Mouse (Mus musculus): ENCODE measurements at regions not wholly inside any gene's neighbourhood (a gene's known extent, or its start where the extent isn't known, plus 50 kb on each side); places are given as distances from the start of the nearest gene placed in this dataset.
"Not testable (repeated sequence)": the region's sequence is repeated elsewhere in the genome, so short reads cannot be mapped to it uniquely, and the experiment has no call there.

DNA sequence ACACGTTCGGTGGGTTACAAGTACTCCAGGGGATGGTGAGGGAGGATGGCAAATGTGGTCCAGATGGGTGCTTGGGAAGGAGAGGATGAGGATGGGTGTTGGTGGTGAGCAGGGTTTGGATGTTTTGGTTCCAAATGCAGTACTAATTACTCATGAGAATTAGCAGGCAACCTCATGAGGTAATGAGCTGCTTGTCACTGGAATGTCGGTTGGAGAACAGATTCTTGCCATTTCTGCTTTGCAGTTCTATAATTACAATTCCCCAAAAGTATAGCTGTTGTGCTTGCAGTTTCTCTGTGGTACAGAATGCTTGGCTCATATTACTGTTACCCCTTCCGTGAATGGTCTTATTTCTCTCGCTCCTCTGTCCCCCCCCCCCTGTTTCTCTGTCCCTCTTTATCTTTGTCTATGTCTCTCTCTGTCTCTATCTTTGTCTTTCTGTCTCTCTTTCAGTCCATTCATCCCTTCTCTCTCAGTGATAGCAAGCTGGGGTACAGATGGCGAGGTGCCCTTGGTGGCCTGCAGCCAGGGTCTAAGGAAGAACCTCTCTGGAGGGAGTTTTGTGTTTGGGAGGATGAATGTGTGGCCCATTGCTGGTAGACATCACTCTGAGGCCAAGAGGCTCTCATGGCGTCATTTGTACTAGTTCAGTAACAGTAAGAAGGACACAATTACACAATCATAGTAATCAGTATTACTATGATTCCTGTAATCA is 232.5 kb downstream of the Enc1 start:
- no peaks in the 10 kb centered on the region for H3K9me3 ChIP-seq
- no peak overlapping the region for H3K9ac ChIP-seq
- no peak for ATAC-seq (ENCODE audit: insufficient number of reproducible peaks, low FRiP score, low TSS enrichment, low read depth)
- no peaks in the 10 kb centered on the region for H3K27me3 ChIP-seq
- whole genome bisulfite sequencing = 81% methylated on average over 7 of the region's 7 CpGs
- no peaks in the 10 kb centered on the region for H3K36me3 ChIP-seq
- H3K27ac ChIP-seq = no peak overlapping the region
- peaks cover 8% of the 10 kb centered on the region; the same call in 1 of the 2 replicates for H3K4me1 ChIP-seq
- H3K4me2 ChIP-seq = no peak overlapping the region
- no peak overlapping the region for H3K4me3 ChIP-seq

DNA sequence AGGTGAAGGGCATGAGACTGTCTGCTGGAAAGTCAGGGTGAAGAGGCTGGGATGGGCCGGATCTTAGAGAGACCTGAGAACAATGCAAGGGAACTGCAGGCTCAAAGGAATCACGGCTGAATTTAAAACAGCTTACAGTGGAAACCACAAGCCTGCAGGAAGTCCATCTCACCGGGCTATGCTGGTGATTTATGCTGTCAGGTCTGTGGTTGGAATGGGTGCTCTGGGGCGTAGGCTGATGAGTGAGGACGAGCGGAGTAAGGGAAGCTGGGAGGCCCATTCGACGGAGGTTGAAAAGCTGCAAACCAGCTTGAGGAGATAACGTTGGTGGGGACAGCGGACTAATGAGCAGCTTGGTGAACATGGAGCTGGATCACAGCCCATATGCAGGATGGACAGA is 229.1 kb downstream of the Enc1 start:
- H3K36me3 ChIP-seq = no peaks in the 10 kb centered on the region
- H3K27me3 ChIP-seq = no peaks in the 10 kb centered on the region
- no peaks in the 10 kb centered on the region for H3K9me3 ChIP-seq
- no peak overlapping the region for H3K4me3 ChIP-seq
- H3K9ac ChIP-seq = no peak overlapping the region
- no peak for ATAC-seq (ENCODE audit: insufficient number of reproducible peaks, low FRiP score, low TSS enrichment, low read depth)
- 54% methylated on average over 10 of the region's 10 CpGs for WGBS
- peaks cover 8% of the 10 kb centered on the region; the same call in 1 of the 2 replicates for H3K4me1 ChIP-seq
- H3K27ac ChIP-seq = no peak overlapping the region
- no peak overlapping the region for H3K4me2 ChIP-seq

DNA sequence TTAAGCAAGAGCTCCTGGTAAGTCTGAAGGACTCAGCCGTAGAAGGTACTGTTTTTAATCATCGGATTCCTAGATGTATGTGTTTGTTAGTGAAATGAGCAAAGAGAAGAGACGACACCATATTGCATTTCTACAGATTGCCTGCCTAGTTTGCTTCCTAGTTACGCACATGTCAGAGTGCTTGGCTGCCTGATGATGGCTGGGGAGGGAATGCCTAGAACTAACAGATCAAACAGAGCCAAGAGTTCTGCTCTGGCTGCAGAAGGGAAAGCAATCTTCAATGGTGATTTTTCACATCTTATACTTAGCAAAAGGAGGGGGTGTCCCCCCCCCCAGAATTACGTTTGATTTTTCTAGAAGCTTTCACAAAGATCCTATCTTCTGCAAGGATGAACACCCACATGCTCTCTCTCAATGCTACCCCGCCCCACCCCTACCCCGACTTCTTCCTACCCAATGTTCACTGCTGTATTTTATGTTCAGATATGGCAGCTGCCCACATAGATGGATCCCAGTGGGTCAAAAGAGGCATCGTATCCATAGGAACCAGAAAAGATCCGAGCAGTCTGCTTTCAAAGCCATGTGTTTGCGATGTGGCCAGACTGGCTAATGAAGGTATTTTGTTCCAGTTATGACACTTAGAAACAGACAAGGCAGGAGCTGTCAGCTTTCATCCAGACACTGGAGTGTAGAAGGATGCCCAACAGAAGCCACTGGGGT is 228.1 kb downstream of the Enc1 start:
- no peak for ATAC-seq (ENCODE audit: insufficient number of reproducible peaks, low FRiP score, low TSS enrichment, low read depth)
- H3K4me3 ChIP-seq = no peak overlapping the region
- no peaks in the 10 kb centered on the region for H3K27me3 ChIP-seq
- H3K4me1 ChIP-seq = peaks cover 6% of the 10 kb centered on the region; the same call in 1 of the 2 replicates
- no peak overlapping the region for H3K4me2 ChIP-seq
- no peaks in the 10 kb centered on the region for H3K36me3 ChIP-seq
- no peak overlapping the region for H3K9ac ChIP-seq
- no peaks in the 10 kb centered on the region for H3K9me3 ChIP-seq
- no peak overlapping the region for H3K27ac ChIP-seq
- WGBS = 73% methylated on average over 10 of the region's 10 CpGs

DNA sequence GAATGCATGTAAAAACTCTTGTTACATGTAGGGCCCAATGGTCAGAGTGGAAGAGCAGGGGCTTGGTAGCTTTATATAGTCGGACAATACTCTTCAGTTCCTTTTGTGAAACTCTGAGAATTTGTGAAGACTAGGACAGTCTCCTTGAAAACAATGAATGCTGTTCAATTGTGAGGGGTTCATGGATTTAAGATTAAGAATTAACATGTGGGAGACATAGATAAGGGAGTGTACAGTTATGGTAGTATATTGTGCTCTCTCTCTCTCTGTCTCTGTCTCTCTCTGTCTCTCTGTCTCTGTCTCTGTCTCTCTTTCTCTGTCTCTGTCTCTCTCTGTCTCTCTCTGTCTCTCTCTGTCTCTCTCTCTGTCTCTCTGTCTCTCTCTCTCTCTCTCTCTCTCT is 225.7 kb downstream of the Enc1 start:
- not testable (repeated sequence) for H3K9me3 ChIP-seq; H3K9ac ChIP-seq; H3K4me1 ChIP-seq; H3K4me2 ChIP-seq; H3K36me3 ChIP-seq; ATAC-seq (ENCODE audit: insufficient number of reproducible peaks, low FRiP score, low TSS enrichment, low read depth); H3K4me3 ChIP-seq; H3K27ac ChIP-seq; H3K27me3 ChIP-seq
- WGBS = 87% methylated on average over 1 of the region's 1 CpGs

DNA sequence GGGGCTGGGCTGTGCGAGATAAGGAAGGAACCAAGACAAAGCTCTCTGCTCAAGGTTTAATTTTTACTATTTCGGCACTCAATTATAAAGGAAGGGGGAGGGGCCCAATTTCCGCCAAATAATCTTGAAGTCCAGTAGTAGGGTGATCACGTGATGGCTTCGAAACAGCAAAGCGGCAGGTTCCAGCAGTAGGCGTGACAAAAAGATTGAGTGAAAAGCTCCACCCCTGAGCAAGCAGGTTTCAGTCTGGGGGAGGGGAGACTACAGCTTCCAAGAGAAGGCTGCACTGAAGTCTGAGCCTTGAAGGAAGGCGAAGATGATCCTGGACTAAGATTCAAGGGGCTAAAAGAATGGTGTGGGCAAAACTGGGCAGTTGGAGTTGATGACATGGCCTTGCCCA is 222.9 kb downstream of the Enc1 start:
- H3K4me1 ChIP-seq = no peaks in the 10 kb centered on the region
- H3K9ac ChIP-seq = no peak overlapping the region
- H3K4me2 ChIP-seq = no peak overlapping the region
- no peak overlapping the region for H3K4me3 ChIP-seq
- no peaks in the 10 kb centered on the region for H3K9me3 ChIP-seq
- ATAC-seq (ENCODE audit: insufficient number of reproducible peaks, low FRiP score, low TSS enrichment, low read depth) = no peak
- 82% methylated on average over 8 of the region's 8 CpGs for WGBS
- no peaks in the 10 kb centered on the region for H3K36me3 ChIP-seq
- no peak overlapping the region for H3K27ac ChIP-seq
- no peaks in the 10 kb centered on the region for H3K27me3 ChIP-seq

DNA sequence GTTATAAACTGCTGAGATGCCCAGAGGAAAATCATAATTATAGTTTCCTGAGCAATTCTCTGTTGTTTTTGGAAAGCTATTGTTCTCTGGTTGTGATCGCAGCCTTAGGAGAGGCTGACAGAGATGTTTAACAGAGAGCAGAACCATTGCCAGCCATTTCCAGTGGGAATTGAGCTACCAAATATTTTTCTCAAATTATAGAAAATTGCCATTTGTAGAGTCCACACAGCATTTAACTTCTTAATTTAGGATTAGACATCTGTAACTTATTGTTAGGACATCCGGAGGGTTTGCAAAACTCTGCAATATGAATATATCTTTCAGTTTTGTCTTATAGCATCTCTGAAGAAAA is 222.0 kb downstream of the Enc1 start:
- Histone ChIP-seq H3K27ac (no peak overlapping the region), H3K36me3 (no peaks in the 10 kb centered on the region), H3K9ac (no peak overlapping the region), H3K4me1 (no peaks in the 10 kb centered on the region), H3K4me2 (no peak overlapping the region), H3K9me3 (no peaks in the 10 kb centered on the region), H3K27me3 (no peaks in the 10 kb centered on the region), H3K4me3 (no peak overlapping the region)
- no peak for ATAC-seq (ENCODE audit: insufficient number of reproducible peaks, low FRiP score, low TSS enrichment, low read depth)
- 69% methylated on average over 2 of the region's 2 CpGs for WGBS

DNA sequence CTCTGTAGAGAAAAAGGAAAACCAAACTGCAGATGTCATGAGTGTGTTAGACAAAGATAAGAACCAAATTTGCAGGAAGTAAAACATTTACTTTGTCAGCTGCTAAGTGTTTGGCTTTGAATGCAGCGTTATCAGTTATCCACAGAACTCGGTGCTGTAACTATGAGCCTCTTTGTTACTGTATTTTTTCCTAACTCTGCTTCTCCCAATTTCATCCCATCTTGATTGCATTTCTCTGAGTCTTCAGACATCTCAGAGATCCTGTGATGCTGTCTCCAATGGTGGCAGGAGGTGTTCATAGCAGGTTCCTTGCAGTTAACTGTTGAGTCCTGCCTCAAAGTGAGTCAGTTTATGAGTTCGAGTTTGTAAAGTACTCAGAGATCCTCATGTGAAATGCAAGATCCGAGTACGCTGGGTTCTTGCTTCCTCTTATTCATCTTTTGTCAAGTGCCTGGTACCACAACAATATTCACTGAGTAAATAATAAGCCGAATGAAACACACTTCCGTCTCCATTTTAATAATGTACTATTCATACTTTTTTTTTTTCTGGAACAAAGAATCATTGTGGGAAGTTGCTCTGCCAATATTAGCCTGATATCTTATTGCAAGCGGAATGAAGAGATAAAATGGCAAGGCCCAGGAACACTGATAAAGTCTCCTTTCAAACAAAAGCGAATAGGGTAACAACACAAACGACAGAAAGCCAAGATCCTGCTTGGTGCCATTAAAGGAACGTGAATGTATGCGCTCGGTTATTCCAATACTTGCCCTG is 221.4 kb downstream of the Enc1 start:
- no peaks in the 10 kb centered on the region for H3K4me1 ChIP-seq
- no peak overlapping the region for H3K27ac ChIP-seq
- no peak for ATAC-seq (ENCODE audit: insufficient number of reproducible peaks, low FRiP score, low TSS enrichment, low read depth)
- no peak overlapping the region for H3K4me3 ChIP-seq
- 78% methylated on average over 13 of the region's 13 CpGs for WGBS
- H3K9ac ChIP-seq = no peak overlapping the region
- no peaks in the 10 kb centered on the region for H3K27me3 ChIP-seq
- no peaks in the 10 kb centered on the region for H3K36me3 ChIP-seq
- no peaks in the 10 kb centered on the region for H3K9me3 ChIP-seq
- H3K4me2 ChIP-seq = no peak overlapping the region

DNA sequence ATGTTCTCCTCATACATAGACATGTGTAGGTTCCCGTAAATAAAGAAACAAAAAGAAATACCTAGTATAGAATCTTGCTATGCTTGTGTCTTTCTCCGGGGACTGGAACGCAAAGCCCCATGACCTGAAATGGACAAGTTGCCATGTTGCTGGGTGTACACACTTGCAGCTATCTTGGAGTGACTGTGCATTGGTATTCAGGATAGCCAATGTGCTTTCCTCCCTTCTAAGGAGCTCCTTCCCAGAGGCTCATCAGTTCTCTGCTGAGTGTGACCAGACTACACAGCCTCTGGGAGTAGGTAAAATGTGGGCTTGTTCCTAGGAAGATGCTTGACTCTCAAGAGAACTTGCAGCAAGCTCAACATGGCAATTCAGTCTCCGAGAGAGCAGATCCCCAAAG is 220.3 kb downstream of the Enc1 start:
- H3K4me1 ChIP-seq = no peaks in the 10 kb centered on the region
- no peaks in the 10 kb centered on the region for H3K27me3 ChIP-seq
- no peak overlapping the region for H3K27ac ChIP-seq
- ATAC-seq (ENCODE audit: insufficient number of reproducible peaks, low FRiP score, low TSS enrichment, low read depth) = no peak
- H3K9ac ChIP-seq = no peak overlapping the region
- WGBS = 91% methylated on average over 4 of the region's 4 CpGs
- H3K36me3 ChIP-seq = no peaks in the 10 kb centered on the region
- H3K4me2 ChIP-seq = no peak overlapping the region
- no peaks in the 10 kb centered on the region for H3K9me3 ChIP-seq
- no peak overlapping the region for H3K4me3 ChIP-seq

DNA sequence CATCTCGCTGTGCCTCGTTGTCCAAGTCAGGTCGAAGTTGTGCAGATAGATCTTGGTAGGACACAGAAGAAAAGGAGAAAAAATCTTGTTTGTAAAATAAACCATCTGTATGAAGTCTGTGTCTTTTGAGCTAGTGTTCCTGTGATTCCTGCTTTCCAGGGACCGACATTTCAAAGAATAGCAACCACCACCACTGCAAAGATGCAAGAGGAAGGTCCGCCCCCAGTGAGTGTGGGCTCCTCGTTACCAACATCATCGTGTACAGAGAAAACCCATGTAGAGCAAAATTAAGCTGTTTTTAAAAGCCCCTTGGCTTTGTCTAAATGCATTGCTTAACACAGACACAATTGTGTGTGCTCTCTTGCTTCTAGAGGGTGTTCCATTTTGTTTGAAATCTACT is 218.2 kb downstream of the Enc1 start:
- WGBS = 90% methylated on average over 7 of the region's 7 CpGs
- Histone ChIP-seq H3K4me1 (no peaks in the 10 kb centered on the region), H3K9me3 (no peaks in the 10 kb centered on the region), H3K9ac (no peak overlapping the region), H3K27ac (no peak overlapping the region), H3K4me2 (no peak overlapping the region), H3K4me3 (no peak overlapping the region), H3K27me3 (0 out of 2 replicates have a peak, but pooled peaks cover 3% of the 10 kb centered on the region), H3K36me3 (no peaks in the 10 kb centered on the region)
- no peak for ATAC-seq (ENCODE audit: insufficient number of reproducible peaks, low FRiP score, low TSS enrichment, low read depth)

DNA sequence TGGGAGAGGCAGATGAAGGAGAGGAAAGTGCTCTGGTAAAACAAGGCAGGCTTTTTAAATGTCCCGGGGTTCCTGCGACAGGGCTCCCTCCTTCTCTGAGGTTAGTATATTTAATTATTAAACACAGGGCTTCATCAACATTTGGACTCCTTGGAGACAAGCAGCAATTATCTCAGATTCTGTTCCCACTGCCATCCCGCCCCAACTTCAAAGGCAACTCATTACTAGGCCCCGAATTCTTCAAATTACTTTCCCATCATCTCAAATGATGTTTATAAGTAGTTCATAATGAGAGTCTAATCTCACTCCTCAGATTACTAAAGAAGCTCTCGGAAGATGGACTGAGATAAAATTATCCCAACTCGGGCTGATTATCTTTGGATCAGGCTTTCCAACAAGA is 215.1 kb downstream of the Enc1 start:
- H3K27ac ChIP-seq = no peak overlapping the region
- H3K4me2 ChIP-seq = no peak overlapping the region
- H3K4me3 ChIP-seq = no peak overlapping the region
- H3K9me3 ChIP-seq = no peaks in the 10 kb centered on the region
- no peak overlapping the region for H3K9ac ChIP-seq
- no peak for ATAC-seq (ENCODE audit: insufficient number of reproducible peaks, low FRiP score, low TSS enrichment, low read depth)
- H3K27me3 ChIP-seq = 0 out of 2 replicates have a peak, but pooled peaks cover 3% of the 10 kb centered on the region
- 0 out of 2 replicates have a peak, but pooled peaks cover 3% of the 10 kb centered on the region for H3K4me1 ChIP-seq
- WGBS = 34% methylated on average over 6 of the region's 6 CpGs
- H3K36me3 ChIP-seq = no peaks in the 10 kb centered on the region

DNA sequence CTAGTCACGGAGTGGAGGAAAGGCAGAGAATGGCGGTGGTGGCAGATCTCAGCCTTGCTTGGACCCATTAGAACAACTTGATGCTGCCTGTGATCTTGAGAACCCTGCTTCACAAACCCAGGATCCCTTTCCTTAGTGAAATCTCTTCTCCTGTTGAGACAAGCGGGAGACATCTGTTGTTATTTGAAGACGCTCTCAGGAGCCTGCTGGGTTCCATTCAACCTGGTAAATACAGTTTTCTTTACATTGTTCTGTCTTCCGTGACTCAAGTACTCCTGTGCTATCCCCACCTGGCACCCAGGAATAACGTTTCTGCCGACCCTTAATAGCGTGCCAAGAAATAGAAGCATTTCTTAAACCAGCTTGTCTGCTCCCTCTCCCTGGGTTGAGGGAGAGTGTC is 213.8 kb downstream of the Enc1 start:
- WGBS = 82% methylated on average over 8 of the region's 8 CpGs

DNA sequence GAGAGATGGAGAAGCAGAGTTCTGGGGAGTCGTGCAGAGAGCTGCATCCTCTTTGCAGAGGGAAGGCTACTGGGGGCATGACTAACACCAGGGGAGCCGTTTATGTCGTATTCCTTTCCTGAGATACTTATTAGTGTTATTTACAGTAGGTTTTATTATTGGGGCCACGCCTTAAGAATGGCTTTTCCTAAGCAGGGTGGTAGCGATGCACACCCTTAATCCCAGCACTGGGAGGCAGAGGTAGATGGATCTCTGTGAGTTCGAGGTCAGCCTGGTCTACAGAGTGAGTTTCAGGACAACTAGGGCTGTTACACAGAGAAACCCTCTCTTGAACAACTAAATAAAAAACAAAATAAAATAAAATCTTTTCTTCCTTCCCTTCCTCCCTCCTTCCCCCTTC is 212.6 kb downstream of the Enc1 start:
- Histone ChIP-seq H3K4me3 (no peak overlapping the region), H3K9ac (no peak overlapping the region), H3K27ac (no peak overlapping the region), H3K27me3 (0 out of 2 replicates have a peak, but pooled peaks cover 3% of the 10 kb centered on the region), H3K4me2 (no peak overlapping the region), H3K9me3 (no peaks in the 10 kb centered on the region), H3K4me1 (0 out of 2 replicates have a peak, but pooled peaks cover 10% of the 10 kb centered on the region), H3K36me3 (no peaks in the 10 kb centered on the region)
- 42% methylated on average over 6 of the region's 6 CpGs for WGBS
- ATAC-seq (ENCODE audit: insufficient number of reproducible peaks, low FRiP score, low TSS enrichment, low read depth) = no peak

More for the DNA sequence above, 213.8 kb downstream of the Enc1 start:
- Histone ChIP-seq H3K4me2 (no peak overlapping the region), H3K4me3 (no peak overlapping the region), H3K27ac (no peak overlapping the region), H3K4me1 (0 out of 2 replicates have a peak, but pooled peaks cover 10% of the 10 kb centered on the region), H3K9me3 (no peaks in the 10 kb centered on the region), H3K27me3 (0 out of 2 replicates have a peak, but pooled peaks cover 3% of the 10 kb centered on the region), H3K36me3 (no peaks in the 10 kb centered on the region), H3K9ac (no peak overlapping the region)
- no peak for ATAC-seq (ENCODE audit: insufficient number of reproducible peaks, low FRiP score, low TSS enrichment, low read depth)

Data from limb, embryonic 15.5 days (tissue).